Mouse (Mus musculus): ENCODE measurements around the gene Il9r. TPM values are rescaled to one million over a fixed set of nuclear protein-coding genes. Genes with fewer than 3 reads are reported as not detected.

Il9r gene
- polyA plus RNA-seq, 1 experiment from 2014 or later, result 0.15 TPM

- H3K4me1 ChIP-seq, result peaks cover 11% of the 10 kb centered on the region
- no peaks in the 10 kb centered on the region for H3K36me3 ChIP-seq
- 73% methylated on average over 6 of the region's 6 CpGs for WGBS
- no peak overlapping the region for H3K27ac ChIP-seq (replicated peaks)
- no peak for ATAC-seq (ENCODE audit: extremely low read depth, insufficient number of reproducible peaks, low FRiP score, low TSS enrichment)
- H3K4me2 ChIP-seq, result no peak overlapping the region
- peaks cover 37% of the 10 kb centered on the region for H3K27me3 ChIP-seq (replicated peaks)
- H3K9ac ChIP-seq, result no peak overlapping the region
- H3K9me3 ChIP-seq, result no peaks in the 10 kb centered on the region
- no peak overlapping the region for H3K4me3 ChIP-seq
Measured at GRCm38 (mm10) chr11:32196727-32197126, 3.4 kb downstream of the Il9r start.

- H3K27ac ChIP-seq (replicated peaks), result no peak overlapping the region
- no peaks in the 10 kb centered on the region for H3K36me3 ChIP-seq
- WGBS, result 20% methylated on average over 11 of the region's 11 CpGs
- no peak overlapping the region for H3K9ac ChIP-seq
- no peak overlapping the region for H3K4me2 ChIP-seq
- no peak for ATAC-seq (ENCODE audit: extremely low read depth, insufficient number of reproducible peaks, low FRiP score, low TSS enrichment)
- H3K9me3 ChIP-seq, result no peaks in the 10 kb centered on the region
- H3K4me1 ChIP-seq, result peaks cover 14% of the 10 kb centered on the region
- no peak overlapping the region for H3K4me3 ChIP-seq
- H3K27me3 ChIP-seq (replicated peaks), result peaks cover 39% of the 10 kb centered on the region
Measured at GRCm38 (mm10) chr11:32195867-32196540, 4.1 kb downstream of the Il9r start.

GRCm38 (mm10) chr11:32194626-32195025 is 5.5 kb downstream of the Il9r start:
- no peak for ATAC-seq (ENCODE audit: extremely low read depth, insufficient number of reproducible peaks, low FRiP score, low TSS enrichment)
- no peaks in the 10 kb centered on the region for H3K36me3 ChIP-seq
- H3K4me3 ChIP-seq, result no peak overlapping the region
- H3K9me3 ChIP-seq, result no peaks in the 10 kb centered on the region
- no peak overlapping the region for H3K4me2 ChIP-seq
- no peak overlapping the region for H3K9ac ChIP-seq
- H3K27me3 ChIP-seq (replicated peaks), result peaks cover 36% of the 10 kb centered on the region
- H3K4me1 ChIP-seq, result peaks cover 17% of the 10 kb centered on the region; the same call in 1 of the 2 replicates
- H3K27ac ChIP-seq (replicated peaks), result no peak overlapping the region
- WGBS, result 78% methylated on average over 5 of the region's 5 CpGs

- H3K36me3 ChIP-seq, result no peaks in the 10 kb centered on the region
- H3K4me1 ChIP-seq, result peaks cover 13% of the 10 kb centered on the region; the same call in 1 of the 2 replicates
- 72% methylated on average over 10 of the region's 10 CpGs for WGBS
Measured at GRCm38 (mm10) chr11:32194086-32194485, 6.0 kb downstream of the Il9r start.

GRCm38 (mm10) chr11:32193156-32193555 is 6.9 kb downstream of the Il9r start:
- Histone ChIP-seq H3K36me3 (no peaks in the 10 kb centered on the region), H3K4me1 (peaks cover 13% of the 10 kb centered on the region; the same call in 1 of the 2 replicates), H3K27ac (replicated peaks) (no peak overlapping the region), H3K4me3 (no peak overlapping the region), H3K4me2 (no peak overlapping the region), H3K9ac (no peak overlapping the region), H3K9me3 (no peaks in the 10 kb centered on the region), H3K27me3 (replicated peaks) (peaks cover 30% of the 10 kb centered on the region)
- no peak for ATAC-seq (ENCODE audit: extremely low read depth, insufficient number of reproducible peaks, low FRiP score, low TSS enrichment)
- WGBS, result 83% methylated on average over 10 of the region's 10 CpGs

More at GRCm38 (mm10) chr11:32194086-32194485, 6.0 kb downstream of the Il9r start:
- no peak overlapping the region for H3K27ac ChIP-seq (replicated peaks)
- no peak overlapping the region for H3K9ac ChIP-seq
- peaks cover 36% of the 10 kb centered on the region for H3K27me3 ChIP-seq (replicated peaks)
- H3K9me3 ChIP-seq, result no peaks in the 10 kb centered on the region
- H3K4me3 ChIP-seq, result no peak overlapping the region
- no peak overlapping the region for H3K4me2 ChIP-seq
- no peak for ATAC-seq (ENCODE audit: extremely low read depth, insufficient number of reproducible peaks, low FRiP score, low TSS enrichment)

GRCm38 (mm10) chr11:32190603-32191110 is 9.4 kb downstream of the Il9r start:
- no peak overlapping the region for H3K27ac ChIP-seq (replicated peaks)
- peaks cover 13% of the 10 kb centered on the region; the same call in 1 of the 2 replicates for H3K4me1 ChIP-seq
- H3K9ac ChIP-seq, result no peak overlapping the region
- no peaks in the 10 kb centered on the region for H3K9me3 ChIP-seq
- no peaks in the 10 kb centered on the region for H3K36me3 ChIP-seq
- H3K4me3 ChIP-seq, result no peak overlapping the region
- no peak overlapping the region for H3K4me2 ChIP-seq
- no peak for ATAC-seq (ENCODE audit: extremely low read depth, insufficient number of reproducible peaks, low FRiP score, low TSS enrichment)
- peaks cover 18% of the 10 kb centered on the region for H3K27me3 ChIP-seq (replicated peaks)
- 66% methylated on average over 13 of the region's 13 CpGs for whole genome bisulfite sequencing

- no peaks in the 10 kb centered on the region for H3K36me3 ChIP-seq
- peaks cover 15% of the 10 kb centered on the region for H3K27me3 ChIP-seq (replicated peaks)
- no peak for ATAC-seq (ENCODE audit: extremely low read depth, insufficient number of reproducible peaks, low FRiP score, low TSS enrichment)
- H3K9me3 ChIP-seq, result no peaks in the 10 kb centered on the region
- no peak overlapping the region for H3K4me2 ChIP-seq
- no peak overlapping the region for H3K27ac ChIP-seq (replicated peaks)
- H3K9ac ChIP-seq, result no peak overlapping the region
- 77% methylated on average over 9 of the region's 9 CpGs for WGBS
- H3K4me1 ChIP-seq, result peaks cover 13% of the 10 kb centered on the region; the same call in 1 of the 2 replicates
- H3K4me3 ChIP-seq, result no peak overlapping the region
Measured at GRCm38 (mm10) chr11:32190119-32190518, 10.0 kb downstream of the Il9r start.

GRCm38 (mm10) chr11:32189434-32189833 is 10.6 kb downstream of the Il9r start:
- WGBS, result 57% methylated on average over 5 of the region's 5 CpGs
- no peak for ATAC-seq (ENCODE audit: extremely low read depth, insufficient number of reproducible peaks, low FRiP score, low TSS enrichment)
- Histone ChIP-seq H3K9ac (no peak overlapping the region), H3K4me2 (no peak overlapping the region), H3K4me1 (peaks cover 13% of the 10 kb centered on the region; the same call in 1 of the 2 replicates), H3K36me3 (no peaks in the 10 kb centered on the region), H3K27me3 (replicated peaks) (peaks cover 11% of the 10 kb centered on the region; the same call in 1 of the 2 replicates), H3K27ac (replicated peaks) (no peak overlapping the region), H3K9me3 (no peaks in the 10 kb centered on the region), H3K4me3 (no peak overlapping the region)

GRCm38 (mm10) chr11:32188881-32189280 is 11.2 kb downstream of the Il9r start:
- WGBS, result 79% methylated on average over 12 of the region's 12 CpGs
- Histone ChIP-seq H3K4me3 (no peak overlapping the region), H3K27ac (replicated peaks) (no peak overlapping the region), H3K9me3 (no peaks in the 10 kb centered on the region), H3K4me1 (peaks cover 13% of the 10 kb centered on the region; the same call in 1 of the 2 replicates), H3K27me3 (replicated peaks) (peaks cover 9% of the 10 kb centered on the region; the same call in 1 of the 2 replicates), H3K4me2 (no peak overlapping the region), H3K36me3 (no peaks in the 10 kb centered on the region), H3K9ac (no peak overlapping the region)
- ATAC-seq (ENCODE audit: extremely low read depth, insufficient number of reproducible peaks, low FRiP score, low TSS enrichment), result no peak

GRCm38 (mm10) chr11:32187256-32187655 is 12.8 kb downstream of the Il9r start:
- no peak overlapping the region for H3K9ac ChIP-seq
- no peaks in the 10 kb centered on the region for H3K9me3 ChIP-seq
- 75% methylated on average over 4 of the region's 4 CpGs for WGBS
- no peak overlapping the region for H3K4me2 ChIP-seq
- no peak for ATAC-seq (ENCODE audit: extremely low read depth, insufficient number of reproducible peaks, low FRiP score, low TSS enrichment)
- H3K27ac ChIP-seq (replicated peaks), result no peak overlapping the region
- H3K4me1 ChIP-seq, result peaks cover 13% of the 10 kb centered on the region; the same call in 1 of the 2 replicates
- 0 out of 2 replicates have a peak, but pooled peaks cover 7% of the 10 kb centered on the region for H3K27me3 ChIP-seq (replicated peaks)
- no peaks in the 10 kb centered on the region for H3K36me3 ChIP-seq
- H3K4me3 ChIP-seq, result no peak overlapping the region

- Histone ChIP-seq H3K27me3 (replicated peaks) (peaks cover 10% of the 10 kb centered on the region), H3K27ac (replicated peaks) (no peak overlapping the region), H3K4me3 (no peak overlapping the region), H3K9me3 (no peaks in the 10 kb centered on the region), H3K9ac (no peak overlapping the region), H3K4me2 (no peak overlapping the region), H3K36me3 (no peaks in the 10 kb centered on the region), H3K4me1 (peaks cover 8% of the 10 kb centered on the region; the same call in 1 of the 2 replicates)
- no peak for ATAC-seq (ENCODE audit: extremely low read depth, insufficient number of reproducible peaks, low FRiP score, low TSS enrichment)
- 73% methylated on average over 3 of the region's 3 CpGs for WGBS
Measured at GRCm38 (mm10) chr11:32186031-32186430, 14.0 kb downstream of the Il9r start.

- H3K4me2 ChIP-seq, result no peak overlapping the region
- H3K9me3 ChIP-seq, result no peaks in the 10 kb centered on the region
- H3K36me3 ChIP-seq, result no peaks in the 10 kb centered on the region
- ATAC-seq (ENCODE audit: extremely low read depth, insufficient number of reproducible peaks, low FRiP score, low TSS enrichment), result no peak
- H3K4me3 ChIP-seq, result no peak overlapping the region
- no peak overlapping the region for H3K27ac ChIP-seq (replicated peaks)
- 82% methylated on average over 8 of the region's 8 CpGs for WGBS
- H3K9ac ChIP-seq, result no peak overlapping the region
- H3K27me3 ChIP-seq (replicated peaks), result peaks cover 8% of the 10 kb centered on the region
- no peaks in the 10 kb centered on the region for H3K4me1 ChIP-seq
Measured at GRCm38 (mm10) chr11:32184469-32184868, 15.6 kb downstream of the Il9r start.
